Mouse (Mus musculus): ENCODE data around the gene Slc29a2. TPM values are rescaled to one million over a fixed set of nuclear protein-coding genes. Genes with fewer than 3 reads are reported as not detected.

The Slc29a2 gene
- total RNA-seq, 2 experiments from 2014 or later: 15.2 to 15.3 TPM

Other genes starting within 250 kb of the Slc29a2 start
- 10 to 100 TPM; 88.2 to 89.6 TPM for gene Rbm4, start 230.0 kb upstream of the Slc29a2 start, total RNA-seq (2021)
- 10 to 100 TPM; 17.3 to 19.8 TPM for gene Gm21992, start 212.2 kb upstream of the Slc29a2 start, total RNA-seq (2021)
- gene Rbm14, start 212.2 kb upstream of the Slc29a2 start, total RNA-seq (2021): 10 to 100 TPM; 56.3 to 62.7 TPM
- gene Ccs, start 184.5 kb upstream of the Slc29a2 start, total RNA-seq (2021): 10 to 100 TPM; 36.6 to 37.1 TPM
- gene Ccdc87, start 184.5 kb upstream of the Slc29a2 start, total RNA-seq (2021): 1 to 10 TPM; 1.6 to 2.0 TPM
- 100 to 1,000 TPM; 102 to 112 TPM for gene Ctsf, start 168.7 kb upstream of the Slc29a2 start, total RNA-seq (2021)
- 1 to 10 TPM in 1 of 2 experiments, under 1 TPM in 1; 0.87 to 1.4 TPM for gene Actn3, start 146.0 kb upstream of the Slc29a2 start, total RNA-seq (2021)
- gene Zdhhc24, start 145.2 kb upstream of the Slc29a2 start, total RNA-seq (2021): 10 to 100 TPM; 26.4 to 27.1 TPM
- 10 to 100 TPM; 38.3 to 41.7 TPM for gene Bbs1, start 117.2 kb upstream of the Slc29a2 start, total RNA-seq (2021)
- 10 to 100 TPM; 39.0 to 41.6 TPM for gene Dpp3, start 95.6 kb upstream of the Slc29a2 start, total RNA-seq (2021)
- 10 to 100 TPM; 19.5 to 24.4 TPM for gene Peli3, start 80.7 kb upstream of the Slc29a2 start, total RNA-seq (2021)
- 10 to 100 TPM; 56.7 to 61.6 TPM for gene Mrpl11, start 61.7 kb upstream of the Slc29a2 start, total RNA-seq (2021)
- 1 to 10 TPM; 4.8 to 6.4 TPM for gene Npas4, start 33.5 kb upstream of the Slc29a2 start, total RNA-seq (2021)
- 100 to 1,000 TPM; 110 to 126 TPM for gene B4gat1, start 15.0 kb downstream of the Slc29a2 start, total RNA-seq (2021)
- 1 to 10 TPM; 4.5 to 5.0 TPM for gene AC124502.3, start 15.0 kb downstream of the Slc29a2 start, total RNA-seq (2021)
- 10 to 100 TPM; 20.2 to 20.8 TPM for gene Brms1, start 17.5 kb downstream of the Slc29a2 start, total RNA-seq (2021)
- gene Rin1, start 26.6 kb downstream of the Slc29a2 start, total RNA-seq (2021): 100 to 1,000 TPM; 111 to 113 TPM
- gene Cd248, start 44.2 kb downstream of the Slc29a2 start, total RNA-seq (2021): 1 to 10 TPM; 2.4 to 3.9 TPM
- gene Tmem151a, start 61.7 kb downstream of the Slc29a2 start, total RNA-seq (2021): 100 to 1,000 TPM; 116 to 117 TPM
- 10 to 100 TPM; 21.1 to 21.5 TPM for gene Yif1a, start 64.7 kb downstream of the Slc29a2 start, total RNA-seq (2021)
- 100 to 1,000 TPM; 673 to 729 TPM for gene Cnih2, start 74.7 kb downstream of the Slc29a2 start, total RNA-seq (2021)
- 100 to 1,000 TPM; 162 to 163 TPM for gene Rab1b, start 83.2 kb downstream of the Slc29a2 start, total RNA-seq (2021)
- gene Klc2, start 94.7 kb downstream of the Slc29a2 start, total RNA-seq (2021): 100 to 1,000 TPM; 224 to 226 TPM
- 10 to 100 TPM; 52.5 to 55.0 TPM for gene Pacs1, start 249.3 kb downstream of the Slc29a2 start, total RNA-seq (2021)